Mouse (Mus musculus): ENCODE data around the gene Rps6kl1.

- TF ChIP-seq CTCF (IDR thresholded peaks at IDR 0.05; ENCODE audit: control insufficient read depth, insufficient read depth, insufficient read length) (no peak), MAX (IDR thresholded peaks at IDR 0.05) (no peak), CEBPB (IDR thresholded peaks at IDR 0.05; ENCODE audit: low read depth) (no peak)
Measured at GRCm38 (mm10) chr12:85169877-85170276, 18.8 kb upstream of the Rps6kl1 start.

All from C2C12 (cell line).